Mouse (Mus musculus): ENCODE results near the gene Krt78. TPM values are rescaled to one million over a fixed set of nuclear protein-coding genes. Genes with fewer than 3 reads are reported as not detected.

The Krt78 gene
- total RNA-seq (2023), result not detected

GRCm38 (mm10) chr15:101954187-101954586, at the start of gene Krt78:
Gene Krt78 (minus strand): TSS chr15:101954287.

GRCm38 (mm10) chr15:101940274-101940829, 13.7 kb downstream of the Krt78 start, which contains the start of gene Krt79:
Gene Krt79 (minus strand): TSS chr15:101940324.

GRCm38 (mm10) chr15:101924635-101925034, 29.5 kb downstream of the Krt78 start, which contains the start of gene Krt4:
Gene Krt4 (minus strand): TSS chr15:101924735.

Other genes starting within 250 kb of the Krt78 start
- not detected for gene Krt5, start 241.4 kb downstream of the Krt78 start, total RNA-seq (2023)
- gene Krt71, start 211.2 kb downstream of the Krt78 start, total RNA-seq (2023), result not detected
- not detected for gene Krt72, start 167.8 kb downstream of the Krt78 start, total RNA-seq (2023)
- not detected for gene Krt73, start 151.9 kb downstream of the Krt78 start, total RNA-seq (2023)
- not detected for gene Krt2, start 136.1 kb downstream of the Krt78 start, total RNA-seq (2023)
- not detected for gene Krt1, start 103.5 kb downstream of the Krt78 start, total RNA-seq (2023)
- not detected for gene Krt77, start 84.6 kb downstream of the Krt78 start, total RNA-seq (2023)
- not detected for gene Krt76, start 61.4 kb downstream of the Krt78 start, total RNA-seq (2023)
- not detected for gene Krt4, start 29.6 kb downstream of the Krt78 start, total RNA-seq (2023)
- not detected for gene Krt79, start 14.0 kb downstream of the Krt78 start, total RNA-seq (2023)
- not detected for gene Krt8, start 50.2 kb upstream of the Krt78 start, total RNA-seq (2023)
- under 1 TPM; 0.46 to 0.94 TPM for gene Krt18, start 73.9 kb upstream of the Krt78 start, total RNA-seq (2023)
- 100 to 1,000 TPM; 134 to 139 TPM for gene Eif4b, start 119.5 kb upstream of the Krt78 start, total RNA-seq (2023)
- under 1 TPM; 0.53 to 0.64 TPM for gene Tns2, start 146.1 kb upstream of the Krt78 start, total RNA-seq (2023)
- gene Spryd3, start 181.9 kb upstream of the Krt78 start, total RNA-seq (2023), result 10 to 100 TPM; 23.0 to 23.2 TPM
- under 1 TPM; 0.31 to 0.38 TPM for gene Igfbp6, start 190.1 kb upstream of the Krt78 start, total RNA-seq (2023)
- gene Soat2, start 196.2 kb upstream of the Krt78 start, total RNA-seq (2023), result 1 to 10 TPM; 1.6 to 1.8 TPM
- 10 to 100 TPM; 74.2 to 76.8 TPM for gene Zfp740, start 249.0 kb upstream of the Krt78 start, total RNA-seq (2023)